Mouse (Mus musculus) C2C12 (cell line): ENCODE measurements at regions not wholly inside any gene's neighbourhood (a gene's known extent, or its start where the extent isn't known, plus 50 kb on each side); places are given as distances from the start of the nearest gene placed in this dataset.

Experiments used
- CEBPB ChIP-seq: IDR thresholded peaks from one replicate; pipeline ENCODE4 v1.6.1; 2011; ENCODE audit warnings: low read depth, mild to moderate bottlenecking, control low read depth, moderate library complexity
- CTCF ChIP-seq: IDR thresholded peaks from one replicate; pipeline ENCODE4 v1.5.1; 2011; ENCODE audit not compliant: control insufficient read depth, insufficient read depth, insufficient read length
- FOSL1 ChIP-seq: IDR thresholded peaks from one replicate; pipeline ENCODE4 v1.8.0; 2011; ENCODE audit warnings: mild to moderate bottlenecking, low read length; ENCODE audit not compliant: poor library complexity, insufficient read depth, severe bottlenecking
- MAX ChIP-seq: IDR thresholded peaks from one replicate; pipeline ENCODE4 v1.6.1; 2011; ENCODE audit warnings: mild to moderate bottlenecking, control low read depth
- MYOD1 ChIP-seq: IDR thresholded peaks from one replicate; pipeline ENCODE4 v1.6.1; 2011; ENCODE audit warnings: low read depth; ENCODE audit not compliant: control insufficient read depth, insufficient read length
- USF1 ChIP-seq: IDR thresholded peaks from one replicate; pipeline ENCODE4 v1.6.1; 2011; ENCODE audit warnings: low read depth, mild to moderate bottlenecking, control low read depth, moderate library complexity

DNA sequence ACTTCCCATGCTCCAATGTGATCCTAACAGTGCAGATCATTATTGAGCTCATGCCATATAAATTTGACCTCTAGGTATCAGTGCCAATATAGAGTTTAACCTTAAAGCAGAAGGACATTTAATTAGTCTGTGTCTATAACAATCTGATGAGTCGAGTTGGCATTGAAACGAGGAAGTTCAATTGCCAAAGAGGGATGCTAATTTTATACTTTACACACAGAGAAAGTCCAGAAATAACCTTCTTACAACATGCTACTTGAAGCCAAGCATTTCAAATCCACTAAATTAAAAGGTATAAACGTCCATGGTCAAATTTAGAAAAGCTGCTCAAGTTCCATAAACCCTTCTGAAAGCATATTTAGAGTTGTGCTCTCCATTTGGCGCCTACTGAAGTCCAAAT lies 174.7 kb downstream of the Satb1 start:
- TF ChIP-seq CTCF = no peak
- no peak for TF ChIP-seq MAX
- TF ChIP-seq USF1 = no peak
- no peak for TF ChIP-seq FOSL1
- TF ChIP-seq MYOD1 = no peak
- TF ChIP-seq CEBPB = no peak
